Mouse (Mus musculus): Measurements from ENCODE around the gene Lcn10.

- TF ChIP-seq POLR2A (IDR thresholded peaks at IDR 0.05; ENCODE audit: insufficient read depth, low read length): no peak
- no peak for TF ChIP-seq CTCF (IDR thresholded peaks at IDR 0.05; ENCODE audit: low read depth, low read length)
- TF ChIP-seq EP300 (IDR thresholded peaks at IDR 0.05; ENCODE audit: insufficient read depth, low read depth, low read length): no peak
These were observed 29.6 kb upstream of the Lcn10 start, which contains the start of gene Lcn8 for GRCm38 (mm10) chr2:25652902-25653301.
